Mouse (Mus musculus) bone marrow macrophage, adult 2 months (primary cell): Measurements from ENCODE around the gene Srgap3.

ENCODE experiments used
- CTCF ChIP-seq: IDR thresholded peaks from 2 replicates; pipeline ENCODE4 v1.5.1; 2012; ENCODE audit warnings: low read depth, mild to moderate bottlenecking, low read length, moderate library complexity
- POLR2A ChIP-seq: IDR thresholded peaks from 2 replicates; pipeline ENCODE4 v1.6.1; 2012; ENCODE audit warnings: mild to moderate bottlenecking, low read depth, low read length, borderline replicate concordance

DNA sequence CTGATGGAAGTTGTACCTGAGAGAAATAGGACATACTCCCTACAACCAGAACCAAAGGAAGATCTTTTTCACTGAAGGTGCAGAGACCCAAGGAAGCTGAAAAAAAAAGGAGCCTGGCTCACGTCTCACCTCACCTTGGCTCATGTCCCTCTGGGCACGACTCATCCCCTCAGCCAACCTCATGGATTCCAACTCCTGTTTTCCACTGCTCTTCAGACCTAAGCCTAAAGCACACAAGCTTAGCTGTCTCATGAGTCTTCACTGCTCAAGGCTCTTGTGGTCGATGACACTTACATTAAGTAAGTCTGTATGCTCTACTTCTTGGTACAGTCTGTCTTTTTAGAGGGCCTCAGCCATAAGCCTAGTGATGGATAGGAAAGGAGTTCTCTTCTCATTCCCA, 31.9 kb upstream of the Srgap3 start:
- TF ChIP-seq CTCF = no peak
- no peak for TF ChIP-seq POLR2A
